Mouse (Mus musculus): ENCODE measurements around the gene Llgl2.

Llgl2 gene

DNA sequence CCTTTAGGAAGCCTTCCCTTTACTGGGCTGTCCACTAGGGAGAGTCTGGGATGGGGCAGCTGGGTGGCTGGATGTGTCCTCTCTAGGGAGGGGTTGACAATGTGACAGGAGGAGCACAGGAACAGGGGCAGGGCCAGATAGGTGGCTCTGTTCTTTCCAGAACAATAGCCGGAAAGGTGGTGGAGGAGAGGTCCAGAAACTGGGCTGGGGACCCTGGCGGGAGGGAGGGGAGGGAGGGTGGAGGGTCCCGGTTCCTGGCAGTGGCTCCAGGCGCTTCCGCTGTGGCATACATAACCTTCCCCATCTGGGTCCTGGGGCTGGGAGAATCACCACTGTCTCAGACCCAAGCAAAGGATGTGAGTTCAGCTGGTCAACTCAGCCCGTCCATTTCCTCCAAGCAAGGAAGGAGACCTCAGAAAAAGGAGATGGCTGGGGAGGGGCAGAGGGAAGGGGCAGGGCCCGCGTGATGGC lies 14.5 kb upstream of the Llgl2 start:
- DNase-seq = no peak

DNA sequence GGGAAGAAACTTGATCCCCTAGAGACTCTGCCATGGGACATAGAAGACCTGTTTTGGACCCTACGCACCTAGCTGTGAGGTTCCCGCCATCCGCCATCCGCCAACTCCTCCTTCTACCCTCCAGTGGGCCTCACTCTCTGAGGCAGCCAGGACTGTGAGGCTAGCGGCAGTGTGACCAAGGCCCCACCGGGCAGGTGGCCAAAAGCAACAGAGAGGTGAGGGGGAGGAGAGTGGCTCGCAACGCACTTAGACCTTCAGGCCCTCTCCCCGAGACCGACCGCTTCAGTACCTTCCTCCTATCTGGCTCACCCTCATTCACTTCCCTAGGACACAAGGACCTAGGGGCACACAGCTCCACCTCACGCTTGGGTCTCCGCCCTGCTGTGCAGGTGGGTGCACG lies 13.5 kb upstream of the Llgl2 start:
- DNase-seq = no peak

DNA sequence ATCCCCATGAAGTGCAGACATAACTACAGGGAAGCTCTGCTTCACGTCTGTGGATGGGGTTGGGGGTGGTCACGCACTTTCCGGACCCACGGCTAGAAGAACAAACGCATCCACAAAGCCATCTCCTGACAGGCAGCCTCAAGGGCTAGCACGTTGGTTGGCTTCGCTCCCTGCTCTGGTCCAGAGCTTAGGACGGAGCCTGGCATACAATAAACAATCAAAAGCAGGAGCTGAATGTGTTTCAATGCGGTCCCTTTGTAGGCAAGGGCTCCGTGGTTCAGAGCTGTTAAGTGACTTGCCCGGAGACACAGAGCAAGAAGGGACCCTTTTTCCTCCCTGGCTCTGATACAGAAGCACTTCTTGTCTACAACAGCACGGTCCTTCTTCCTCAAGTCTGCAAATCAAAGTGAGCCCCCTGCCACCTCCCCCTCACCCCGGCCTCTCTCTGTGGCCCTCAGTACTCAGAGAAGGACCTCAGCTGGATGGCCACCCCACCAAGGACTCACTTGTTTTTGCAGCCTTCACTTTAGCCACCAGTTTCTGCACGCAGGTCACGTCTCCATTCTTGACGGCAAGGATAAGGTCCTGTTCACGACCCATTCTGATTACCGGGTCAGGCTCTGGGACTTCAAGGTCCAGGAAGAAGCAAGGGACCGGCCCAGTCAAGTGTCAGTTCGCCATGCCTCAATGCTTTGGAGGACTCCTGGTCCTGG lies 12.3 kb upstream of the Llgl2 start:
- DNase-seq = no peak

DNA sequence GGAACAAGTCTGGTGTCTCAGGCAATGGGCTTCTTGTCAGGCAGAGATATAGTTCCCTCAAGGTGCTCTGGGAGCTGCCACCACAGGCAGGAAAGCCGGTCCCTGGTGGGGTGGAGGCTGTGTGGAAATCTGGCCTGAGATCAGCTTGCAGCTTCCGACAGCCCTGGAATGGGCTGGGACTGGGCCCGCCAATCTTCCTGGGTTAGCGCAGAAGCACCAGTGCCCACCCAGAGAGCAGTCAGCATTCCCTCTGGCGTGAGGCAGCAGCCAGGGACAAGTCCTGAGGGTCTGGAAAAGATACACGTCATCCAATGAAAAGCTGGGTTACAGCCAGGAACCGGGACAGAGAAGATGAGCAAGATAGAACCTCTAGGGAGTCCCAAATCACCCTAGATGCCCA lies 11.8 kb upstream of the Llgl2 start:
- DNase-seq = no peak

DNA sequence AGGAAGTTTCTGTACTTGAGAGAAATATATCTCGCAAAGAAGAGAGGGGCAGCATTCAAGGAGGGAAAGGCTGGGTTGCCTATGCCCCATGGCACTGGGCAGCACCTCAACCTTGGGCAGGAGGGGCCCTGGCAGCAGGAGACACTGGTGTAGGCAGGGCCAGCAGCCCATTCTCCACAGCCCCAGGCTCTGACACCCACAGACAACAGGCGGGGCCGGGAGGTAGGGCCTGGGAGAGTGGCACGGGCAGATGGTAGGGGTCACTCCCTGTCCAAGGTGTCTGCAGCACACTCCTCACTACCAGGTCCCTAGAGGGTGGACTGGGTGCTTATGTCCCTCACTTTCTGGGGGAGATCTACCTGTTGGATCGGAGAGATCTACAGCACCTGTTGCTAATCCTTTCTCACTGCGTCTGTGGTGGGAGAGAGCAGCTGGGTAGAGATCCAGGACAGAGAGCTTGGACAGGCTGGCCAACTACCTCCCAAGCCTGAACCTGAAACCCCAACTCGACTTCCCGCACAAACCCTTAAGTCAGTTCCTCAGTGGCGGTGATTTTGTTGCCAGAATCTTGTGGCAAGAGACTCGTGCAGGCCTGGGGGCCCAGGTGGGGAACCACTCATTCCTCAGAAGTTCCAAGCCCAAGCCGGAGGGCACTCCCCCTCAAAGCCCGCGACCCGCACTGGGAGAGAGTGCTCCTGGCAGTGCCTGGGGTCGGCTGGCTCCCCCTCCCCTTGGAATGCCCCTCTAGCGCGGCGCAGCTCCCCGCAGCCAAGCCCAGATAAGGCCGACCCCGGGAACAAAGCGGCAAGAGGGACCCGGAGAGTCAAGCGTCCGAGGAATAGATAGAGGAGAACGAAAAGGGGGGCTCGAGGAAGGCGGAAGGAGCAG lies 11.1 kb upstream of the Llgl2 start:
- peak in 1 of 2 experiments; percentile 29 for DNase-seq

DNA sequence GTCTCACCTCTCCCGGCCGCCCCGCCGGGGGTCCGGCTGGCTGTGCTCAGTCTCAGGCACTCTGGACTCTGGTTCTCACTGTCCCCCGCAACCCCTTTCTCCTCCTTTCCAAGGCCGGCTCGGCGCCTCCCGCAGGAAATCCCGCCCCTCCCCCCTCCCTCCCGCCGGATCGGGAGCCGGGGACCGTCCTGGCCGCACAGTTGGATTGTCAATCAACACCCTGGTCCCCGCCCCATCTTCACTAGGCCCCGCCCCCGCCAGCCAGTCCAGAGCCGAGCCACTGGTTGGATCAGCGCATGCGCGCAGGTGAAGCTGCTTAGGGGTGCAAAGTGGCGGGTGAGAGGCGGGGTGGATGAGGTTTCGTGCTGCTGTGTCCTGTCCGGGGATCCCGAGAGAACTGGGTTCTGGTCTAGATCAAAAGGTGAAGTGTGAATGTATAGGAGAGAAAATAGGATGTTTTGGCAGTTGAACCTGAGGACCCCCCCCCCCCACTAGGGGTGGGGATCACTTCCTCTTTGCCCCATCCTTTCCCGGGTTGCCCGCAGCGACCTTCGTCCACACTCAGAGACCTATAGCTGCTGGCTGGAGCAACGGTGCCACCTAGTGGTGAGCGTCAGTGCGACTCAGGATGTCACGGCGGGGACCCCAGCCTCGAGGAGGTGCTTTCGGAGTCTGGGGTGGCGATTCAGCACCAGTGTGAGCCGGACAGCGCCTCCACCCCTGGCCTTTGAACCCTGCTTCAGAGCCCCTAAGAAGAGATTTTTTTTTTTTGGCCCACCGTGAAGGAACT lies 10.1 kb upstream of the Llgl2 start, which contains the start of gene Caskin2:
TSS of gene Caskin2 (minus strand) at position 133 of the 790 bp plus-strand sequence.
- DNase-seq = peak; percentile 95

DNA sequence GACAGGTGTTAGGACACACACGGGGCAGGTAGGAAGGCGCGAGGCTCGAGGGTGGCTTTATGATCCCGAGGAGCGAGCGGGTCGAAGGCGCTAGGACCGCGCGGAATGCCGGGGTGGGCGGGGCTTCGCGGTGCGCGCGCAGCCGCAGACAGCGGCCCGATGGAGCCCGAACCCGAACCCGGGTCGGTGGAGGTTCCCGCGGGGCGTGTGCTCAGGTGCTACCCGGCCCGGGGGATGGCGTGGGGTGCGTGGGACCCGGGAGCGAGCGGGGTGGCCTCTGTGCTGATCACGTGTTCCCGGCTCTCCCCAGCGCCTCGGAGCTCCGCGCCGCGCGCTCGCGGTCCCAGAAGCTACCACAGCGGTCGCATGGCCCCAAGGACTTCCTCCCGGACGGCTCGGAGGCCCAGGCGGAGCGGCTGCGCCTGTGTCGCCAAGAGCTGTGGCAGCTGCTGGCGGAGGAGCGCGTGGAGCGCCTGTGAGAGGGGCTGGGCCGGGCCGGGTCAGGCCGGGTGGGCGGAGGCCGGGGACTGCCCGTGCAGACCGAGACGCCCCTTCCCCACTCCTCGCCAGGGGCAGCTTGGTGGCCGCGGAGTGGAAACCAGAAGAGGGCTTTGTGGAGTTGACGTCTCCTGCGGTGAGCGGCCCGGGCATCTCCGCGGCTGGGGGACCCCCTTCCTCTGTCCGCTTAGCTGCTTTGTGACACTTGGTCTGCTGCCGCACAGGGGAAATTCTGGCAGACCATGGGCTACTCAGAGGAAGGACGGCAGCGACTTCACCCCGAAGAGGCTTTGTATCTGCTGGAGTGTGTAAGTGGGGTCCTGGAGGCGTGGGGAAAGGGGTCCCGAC lies 9.0 kb upstream of the Llgl2 start, which contains the start of gene Tsen54:
TSS of gene Tsen54 (plus strand) at position 120 of the 846 bp plus-strand sequence.
- peak; percentile 91 to 94 for DNase-seq

DNA sequence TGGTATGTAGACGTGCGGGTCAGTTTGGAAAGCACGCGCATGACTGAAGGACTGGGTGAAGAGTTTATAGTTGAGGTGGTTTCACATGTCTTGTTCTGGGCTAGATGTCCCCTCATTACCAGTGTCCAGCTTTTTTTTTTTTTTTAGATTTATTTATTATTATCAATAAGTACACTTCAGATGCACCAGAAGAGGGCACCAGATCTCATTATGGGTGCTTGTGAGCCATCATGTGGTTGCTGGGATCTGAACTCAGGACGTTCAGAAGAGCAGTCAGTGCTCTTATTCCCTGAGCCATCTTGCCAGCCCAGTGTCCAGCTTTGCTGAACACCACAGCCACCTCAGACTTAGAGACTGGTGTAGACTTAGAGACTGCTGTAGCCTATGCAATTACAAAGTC lies 6.5 kb upstream of the Llgl2 start:
- DNase-seq = no peak

DNA sequence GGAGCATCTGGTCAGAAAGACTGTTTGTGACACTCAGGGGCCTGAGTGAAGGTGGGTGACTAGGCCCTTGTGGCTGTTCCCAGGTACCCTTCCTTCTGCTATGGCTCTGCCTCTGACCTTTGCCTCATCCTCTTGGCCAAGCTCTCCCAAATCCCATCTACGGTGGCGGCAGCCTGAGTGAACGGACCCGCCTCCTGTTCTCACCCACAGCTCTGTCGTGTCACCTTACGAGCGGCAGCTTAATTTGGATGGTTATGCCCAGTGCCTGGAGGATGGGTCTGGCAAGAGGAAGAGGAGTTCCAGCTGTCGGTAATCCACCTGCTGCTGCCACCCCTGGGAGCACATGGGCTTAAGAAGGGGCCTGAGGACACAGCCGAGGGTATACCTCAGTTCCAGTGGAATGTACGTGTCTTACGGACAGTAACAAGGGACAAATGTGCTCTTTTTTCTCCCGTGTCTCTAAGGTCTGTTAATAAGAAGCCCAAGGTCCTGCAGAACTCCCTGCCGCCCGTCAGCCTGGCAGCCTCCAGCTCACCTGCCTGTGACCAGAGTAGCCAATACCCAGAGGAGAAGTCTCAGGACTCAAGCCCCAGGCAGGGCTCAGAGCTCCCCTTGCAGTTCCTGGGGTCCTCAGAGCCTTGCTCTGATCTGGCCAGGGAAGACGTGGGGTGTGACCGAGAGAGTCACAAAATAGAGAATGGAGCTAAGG lies 3.8 kb upstream of the Llgl2 start:
- no peak for DNase-seq

DNA sequence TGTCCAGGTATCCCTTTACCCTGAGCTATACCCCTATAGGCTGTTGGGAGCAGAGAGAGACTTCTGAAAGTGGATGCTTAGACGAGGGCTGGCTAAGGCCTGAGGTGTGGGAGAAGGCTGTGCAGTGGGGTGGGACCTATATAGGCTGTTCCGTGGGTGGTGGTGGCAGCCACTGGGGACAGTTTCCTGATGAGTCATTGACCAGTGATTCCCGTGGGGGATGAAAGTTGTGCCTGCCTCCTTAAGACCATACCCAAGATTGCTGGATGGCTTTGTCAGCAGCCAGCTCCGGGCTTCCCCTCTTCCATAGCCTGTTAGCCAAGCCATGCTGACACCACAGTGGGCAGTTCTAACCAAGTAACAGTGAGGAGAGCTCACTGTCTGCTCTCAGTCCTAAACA lies 2.8 kb upstream of the Llgl2 start:
- DNase-seq = no peak

DNA sequence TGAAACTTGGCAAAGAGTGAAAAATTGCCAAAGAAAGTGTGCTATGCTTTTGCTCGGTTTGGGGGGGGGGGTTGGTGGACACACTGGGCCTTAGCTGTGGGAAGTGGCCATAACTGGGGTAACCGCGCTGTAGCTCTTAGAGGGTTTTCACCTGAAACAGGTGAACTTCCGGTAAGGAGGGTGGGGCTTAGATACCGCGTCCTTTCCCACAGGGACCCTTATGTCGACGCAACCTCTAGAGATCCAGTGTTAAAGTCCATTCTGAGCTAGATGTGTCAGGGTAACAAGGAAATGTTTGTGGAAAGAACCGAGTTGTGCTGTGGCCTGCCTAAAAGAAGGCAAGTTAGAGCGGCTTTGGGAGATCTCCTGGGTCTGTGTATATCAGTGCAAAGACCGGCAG lies 964 bp downstream of the Llgl2 start:
- no peak for DNase-seq

DNA sequence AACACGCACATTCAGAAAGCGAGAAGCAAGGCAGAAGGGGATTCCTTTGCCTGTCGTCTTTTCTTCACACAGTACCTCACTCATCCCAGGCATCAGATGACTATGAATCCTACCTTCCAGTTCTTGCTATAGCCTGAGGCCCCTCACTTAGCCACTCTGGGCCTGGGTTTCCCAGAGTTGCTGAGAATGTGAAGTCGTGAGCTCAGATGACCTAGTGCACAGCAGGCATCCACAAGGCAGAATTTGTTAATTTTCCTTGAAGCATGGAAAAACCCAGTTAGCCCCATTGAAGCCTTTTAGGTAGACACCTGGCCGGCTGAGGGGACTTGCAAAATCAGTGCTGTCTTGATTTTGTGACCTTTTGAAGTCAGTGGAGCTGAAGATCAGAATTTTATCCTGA lies 2.6 kb downstream of the Llgl2 start:
- DNase-seq = no peak

DNA sequence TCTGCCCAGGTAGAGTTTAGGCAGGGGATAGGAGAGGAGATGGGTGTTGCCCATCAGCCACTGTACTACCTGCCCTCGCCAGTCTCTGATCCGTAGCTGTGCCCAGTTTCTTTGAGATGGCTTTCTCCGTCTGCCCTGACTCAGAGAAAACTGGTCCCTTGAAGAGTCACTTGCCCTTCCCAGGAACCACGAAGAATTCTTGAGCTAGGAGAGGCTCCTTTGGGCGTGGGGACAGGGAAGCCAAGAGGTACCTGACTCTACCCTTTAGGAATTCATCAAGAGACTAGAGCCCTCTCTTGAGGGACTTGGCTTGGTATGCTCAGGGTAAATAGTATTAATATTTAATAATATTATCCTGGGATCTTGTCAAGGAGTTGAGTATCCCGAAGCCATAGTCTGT lies 3.8 kb downstream of the Llgl2 start:
- DNase-seq = no peak

DNA sequence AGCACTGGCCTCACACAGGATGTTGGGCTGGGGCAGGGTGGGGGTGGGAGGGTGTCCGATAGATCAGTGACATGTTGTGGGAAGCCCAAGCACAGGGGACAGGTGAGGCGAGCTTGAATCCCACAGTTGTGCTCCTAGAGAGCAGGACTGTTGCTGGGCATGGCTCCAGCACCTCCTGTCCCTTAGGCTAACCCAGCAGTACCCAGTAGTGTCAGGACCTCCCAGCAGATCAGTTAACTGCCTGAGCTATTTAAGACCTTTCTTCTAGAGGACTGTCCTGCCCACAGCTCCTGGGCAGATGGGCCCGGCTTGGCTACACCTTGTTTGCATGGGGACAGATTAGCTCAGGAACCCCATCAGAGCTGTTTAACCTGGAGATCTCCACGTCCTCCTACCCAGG lies 5.2 kb downstream of the Llgl2 start:
- no peak for DNase-seq

DNA sequence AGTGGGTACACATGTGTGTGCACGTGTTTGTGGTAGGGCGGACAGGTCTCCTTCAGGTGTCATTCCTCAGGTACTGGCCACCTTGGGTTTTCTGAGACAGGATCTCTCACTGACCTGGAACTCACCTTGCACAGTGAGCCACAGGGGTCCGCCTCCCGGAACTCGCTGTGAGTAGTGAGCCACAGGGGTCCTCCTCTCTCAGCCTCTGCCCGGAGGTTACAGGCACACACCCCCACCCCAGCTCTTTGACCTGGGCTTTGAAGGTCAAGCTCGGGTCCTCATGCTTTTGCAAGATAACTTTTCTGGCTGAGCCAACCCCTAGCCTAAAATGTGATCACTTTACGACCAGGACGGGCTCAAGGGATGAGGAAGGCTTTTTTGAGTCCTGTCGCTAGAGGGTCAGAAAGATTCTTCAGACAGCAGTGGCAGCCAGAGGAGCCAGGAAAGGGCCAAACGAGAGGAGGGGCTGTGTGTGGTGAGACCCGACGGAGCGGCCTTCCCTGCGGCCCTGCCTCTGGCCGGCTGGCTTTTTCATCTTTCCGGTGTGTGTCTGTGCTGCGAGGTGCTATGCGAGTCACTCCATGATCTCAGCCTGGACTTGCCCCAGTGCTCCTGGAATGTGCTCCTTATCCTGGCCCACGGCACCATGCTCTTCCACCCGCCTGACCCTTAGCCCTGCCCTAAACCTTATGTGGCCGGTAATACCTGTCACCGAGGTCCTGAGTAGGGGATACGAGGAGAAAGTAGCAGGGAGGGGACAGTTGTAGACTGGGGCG lies 6.9 kb downstream of the Llgl2 start:
- DNase-seq = no peak

DNA sequence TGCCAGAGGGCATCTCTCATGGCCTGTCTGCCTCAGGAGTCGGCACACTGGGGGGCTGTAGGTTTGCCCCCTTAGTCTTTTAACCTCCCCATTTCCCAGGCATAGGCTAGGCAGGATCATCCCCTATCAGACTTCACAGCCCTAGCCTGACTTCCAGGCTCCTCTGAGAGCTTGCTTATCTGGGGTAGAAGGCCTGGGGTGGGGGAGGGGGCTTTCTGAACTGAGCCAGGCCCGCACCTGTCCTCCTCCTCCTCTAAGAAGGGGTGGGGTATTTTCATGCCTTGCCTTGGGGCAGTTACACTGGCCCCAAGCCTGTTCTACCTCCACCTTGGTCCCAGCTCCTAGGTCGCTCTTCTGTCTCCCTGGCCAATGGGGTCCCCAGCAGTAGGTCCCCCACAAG lies 7.7 kb downstream of the Llgl2 start:
- no peak for DNase-seq

DNA sequence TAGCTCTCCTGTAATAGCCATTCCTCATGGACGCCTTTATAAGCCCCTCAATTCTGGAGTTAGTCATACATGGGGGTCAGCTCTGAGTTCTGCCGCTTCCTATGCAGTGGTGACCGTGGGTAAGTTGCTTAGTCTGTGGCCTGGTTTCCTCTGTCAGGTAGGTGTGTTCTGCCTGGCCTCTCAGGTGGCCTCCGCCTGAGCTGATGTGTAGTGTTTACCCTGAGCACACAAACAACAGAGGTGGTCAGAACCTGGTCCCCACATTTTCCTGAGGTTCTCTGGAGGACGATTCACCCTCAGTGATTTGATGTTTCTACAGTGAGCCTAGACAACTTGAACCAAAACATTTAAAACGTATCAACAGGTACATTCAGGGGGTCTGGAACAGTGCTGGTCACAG lies 8.2 kb downstream of the Llgl2 start:
- DNase-seq = no peak

DNA sequence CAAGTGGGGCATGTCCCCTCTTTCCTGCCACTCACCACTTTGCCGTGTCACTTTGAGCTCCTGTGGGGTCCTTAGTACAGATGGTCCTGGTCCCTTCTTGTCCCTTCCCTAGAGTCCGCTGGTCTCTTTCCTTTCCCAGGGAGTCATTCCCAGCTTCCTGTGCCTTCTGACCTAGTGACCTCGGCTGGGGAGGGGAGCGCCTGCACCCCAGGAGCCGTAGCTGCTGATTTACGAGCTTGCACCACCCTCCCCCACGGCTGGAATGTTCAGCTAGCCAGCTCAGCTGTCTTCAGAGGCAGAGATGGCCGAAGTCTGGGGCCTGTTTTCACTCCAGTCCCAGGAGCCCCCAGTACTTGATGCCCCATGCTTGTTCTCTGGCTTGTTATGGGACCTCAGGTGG lies 8.7 kb downstream of the Llgl2 start:
- no peak for DNase-seq

DNA sequence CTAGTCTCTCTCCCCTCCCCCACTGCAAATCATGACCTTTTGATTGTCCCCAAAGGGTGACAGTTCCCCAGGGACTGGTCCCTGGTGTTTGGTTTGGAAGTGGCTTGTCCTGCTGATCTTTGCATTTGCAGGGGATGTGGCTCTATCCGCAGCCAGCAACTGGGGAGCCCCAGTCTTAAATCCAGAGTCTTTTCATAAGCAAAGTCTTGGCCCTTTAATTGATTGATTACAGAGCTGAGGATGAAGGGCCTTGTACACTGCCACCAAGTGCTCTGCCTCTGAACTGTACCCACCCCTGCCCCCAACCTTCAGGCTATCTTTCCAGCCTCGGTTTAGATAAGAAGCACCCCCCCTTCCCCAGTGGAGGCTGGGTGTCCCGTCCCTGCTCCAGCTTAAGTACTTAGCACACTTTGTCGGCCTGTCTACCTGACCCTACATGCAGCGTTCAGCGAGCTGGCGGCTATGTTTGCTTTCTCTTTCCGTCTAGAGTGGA lies 9.2 kb downstream of the Llgl2 start:
- no peak for DNase-seq

DNA sequence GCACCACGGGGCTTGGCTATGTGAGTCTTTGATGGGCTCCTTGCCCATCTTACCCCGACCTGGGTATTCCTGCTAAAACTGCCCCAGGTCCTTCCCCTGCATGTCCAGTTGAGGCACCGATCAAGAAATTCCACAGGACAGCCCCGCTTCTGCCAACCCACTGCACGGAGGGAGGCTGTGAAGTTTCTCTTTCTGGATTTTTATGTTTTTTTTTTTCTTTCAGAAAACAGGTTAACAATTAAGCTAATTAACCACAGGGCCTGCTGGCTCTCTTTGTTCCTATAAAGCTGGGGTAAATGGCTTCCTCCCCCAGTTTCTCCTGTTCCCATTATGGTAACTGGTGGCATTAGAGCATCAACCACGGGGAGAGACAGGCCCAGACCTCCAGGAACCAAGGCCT lies 10.2 kb downstream of the Llgl2 start:
- DNase-seq = no peak

Measured in cerebellum, postnatal 36 days (tissue).